Mouse (Mus musculus) splenic B cell, adult 2 months (primary cell): ENCODE data around the gene Pkn2.

Experiments used
- DNase-seq: peaks from one replicate; pipeline ENCODE4 v3.0.0-alpha.2; 2011; ENCODE audit warnings: low read depth, low spot score
- H3K27me3 ChIP-seq: 2 replicates; pipeline ENCODE4 v1.6.1; 2012; ENCODE audit warnings: mild to moderate bottlenecking, low read length, moderate library complexity, mixed read lengths; ENCODE audit not compliant: control insufficient read depth, poor library complexity, insufficient read depth, severe bottlenecking
- H3K36me3 ChIP-seq: 2 replicates; pipeline ENCODE4 v1.6.1; 2012; ENCODE audit warnings: mild to moderate bottlenecking, low read length, moderate library complexity, mixed read lengths; ENCODE audit not compliant: control insufficient read depth, poor library complexity, insufficient read depth, severe bottlenecking

The Pkn2 gene

GRCm38 (mm10) chr3:142863236-142863635, 18.6 kb downstream of the Pkn2 start:
- peak; percentile 32 for DNase-seq
- no peaks in the 10 kb centered on the region for H3K36me3 ChIP-seq
- H3K27me3 ChIP-seq = no peaks in the 10 kb centered on the region

- DNase-seq = no peak
- H3K36me3 ChIP-seq = peaks cover 2% of the 10 kb centered on the region; the same call in 1 of the 2 replicates
- no peaks in the 10 kb centered on the region for H3K27me3 ChIP-seq
Measured at GRCm38 (mm10) chr3:142856832-142857231, 25.0 kb downstream of the Pkn2 start.

GRCm38 (mm10) chr3:142855961-142856472, 25.8 kb downstream of the Pkn2 start:
- Histone ChIP-seq H3K27me3 (no peaks in the 10 kb centered on the region), H3K36me3 (peaks cover 2% of the 10 kb centered on the region; the same call in 1 of the 2 replicates)
- DNase-seq = no peak

- no peak for DNase-seq
- H3K27me3 ChIP-seq = no peaks in the 10 kb centered on the region
- H3K36me3 ChIP-seq = peaks cover 2% of the 10 kb centered on the region; the same call in 1 of the 2 replicates
Measured at GRCm38 (mm10) chr3:142852911-142853310, 28.9 kb downstream of the Pkn2 start.

- DNase-seq = no peak
- no peaks in the 10 kb centered on the region for H3K27me3 ChIP-seq
- H3K36me3 ChIP-seq = peaks cover 2% of the 10 kb centered on the region; the same call in 1 of the 2 replicates
Measured at GRCm38 (mm10) chr3:142851631-142852030, 30.2 kb downstream of the Pkn2 start.

- no peaks in the 10 kb centered on the region; the same call in 1 of the 2 replicates for H3K36me3 ChIP-seq
- H3K27me3 ChIP-seq = no peaks in the 10 kb centered on the region
- DNase-seq = no peak
Measured at GRCm38 (mm10) chr3:142839961-142840360, 41.8 kb downstream of the Pkn2 start.

GRCm38 (mm10) chr3:142834761-142835160, 47.0 kb downstream of the Pkn2 start:
- no peaks in the 10 kb centered on the region for H3K27me3 ChIP-seq
- no peaks in the 10 kb centered on the region for H3K36me3 ChIP-seq
- no peak for DNase-seq

- DNase-seq = no peak
- no peaks in the 10 kb centered on the region for H3K36me3 ChIP-seq
- no peaks in the 10 kb centered on the region for H3K27me3 ChIP-seq
Measured at GRCm38 (mm10) chr3:142834024-142834423, 47.8 kb downstream of the Pkn2 start.

- Histone ChIP-seq H3K27me3 (no peaks in the 10 kb centered on the region), H3K36me3 (peaks cover 1% of the 10 kb centered on the region; the same call in 1 of the 2 replicates)
- DNase-seq = no peak
Measured at GRCm38 (mm10) chr3:142832910-142833309, 48.9 kb downstream of the Pkn2 start.

- no peaks in the 10 kb centered on the region for H3K27me3 ChIP-seq
- DNase-seq = no peak
- H3K36me3 ChIP-seq = peaks cover 10% of the 10 kb centered on the region; the same call in 1 of the 2 replicates
Measured at GRCm38 (mm10) chr3:142826449-142827146, 55.2 kb downstream of the Pkn2 start.

GRCm38 (mm10) chr3:142823606-142824005, 58.2 kb downstream of the Pkn2 start:
- no peaks in the 10 kb centered on the region for H3K27me3 ChIP-seq
- no peak for DNase-seq

GRCm38 (mm10) chr3:142817506-142817905, 64.3 kb downstream of the Pkn2 start:
- Histone ChIP-seq H3K27me3 (no peaks in the 10 kb centered on the region), H3K36me3 (peaks cover 2% of the 10 kb centered on the region; the same call in 1 of the 2 replicates)
- DNase-seq = no peak

More at GRCm38 (mm10) chr3:142823606-142824005, 58.2 kb downstream of the Pkn2 start:
- peaks cover 10% of the 10 kb centered on the region; the same call in 1 of the 2 replicates for H3K36me3 ChIP-seq

GRCm38 (mm10) chr3:142811582-142811981, 70.2 kb downstream of the Pkn2 start:
- H3K36me3 ChIP-seq = peaks cover 7% of the 10 kb centered on the region
- no peak for DNase-seq
- H3K27me3 ChIP-seq = no peaks in the 10 kb centered on the region

GRCm38 (mm10) chr3:142795587-142795986, 86.2 kb downstream of the Pkn2 start:
- Histone ChIP-seq H3K36me3 (peaks cover 10% of the 10 kb centered on the region), H3K27me3 (no peaks in the 10 kb centered on the region)
- no peak for DNase-seq

GRCm38 (mm10) chr3:142786423-142787072, 95.3 kb downstream of the Pkn2 start:
- DNase-seq = no peak
- H3K27me3 ChIP-seq = no peaks in the 10 kb centered on the region
- H3K36me3 ChIP-seq = peaks cover 10% of the 10 kb centered on the region
